Mouse (Mus musculus): ENCODE measurements around the gene Mcts2.
A peak's percentile ranks its signal among the peaks of the same experiment; 100 is the strongest.
"Not testable (repeated sequence)": the region's sequence is repeated elsewhere in the genome, so short reads cannot be mapped to it uniquely, and the experiment has no call there.

The Mcts2 gene

DNA sequence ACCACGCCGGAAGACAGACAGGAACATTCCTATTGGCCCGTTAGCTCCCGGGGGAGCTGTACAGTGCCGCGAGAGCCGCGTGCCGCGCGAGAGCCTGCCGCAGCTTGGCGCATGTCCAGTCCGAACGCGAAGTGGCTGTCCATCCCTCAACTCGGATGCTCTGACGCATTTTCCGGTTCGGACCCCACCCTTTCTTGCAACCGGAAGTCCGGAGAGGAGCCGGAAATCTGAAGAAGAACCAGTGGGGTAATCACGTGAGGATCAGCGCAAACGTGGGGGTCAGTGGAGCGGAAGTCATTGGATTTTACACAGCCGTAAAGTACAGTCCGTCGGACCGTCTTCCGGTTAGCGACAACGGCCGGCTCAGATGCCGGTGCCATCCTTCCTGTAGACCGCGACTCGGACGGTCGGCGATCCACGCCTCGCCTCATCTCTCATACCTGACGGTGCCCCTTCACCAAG, at the start of gene Mcts2:
Gene Mcts2 (plus strand): TSS at position 230 of the 462 bp plus-strand sequence.
- peak; percentile 93 for DNase-seq

DNA sequence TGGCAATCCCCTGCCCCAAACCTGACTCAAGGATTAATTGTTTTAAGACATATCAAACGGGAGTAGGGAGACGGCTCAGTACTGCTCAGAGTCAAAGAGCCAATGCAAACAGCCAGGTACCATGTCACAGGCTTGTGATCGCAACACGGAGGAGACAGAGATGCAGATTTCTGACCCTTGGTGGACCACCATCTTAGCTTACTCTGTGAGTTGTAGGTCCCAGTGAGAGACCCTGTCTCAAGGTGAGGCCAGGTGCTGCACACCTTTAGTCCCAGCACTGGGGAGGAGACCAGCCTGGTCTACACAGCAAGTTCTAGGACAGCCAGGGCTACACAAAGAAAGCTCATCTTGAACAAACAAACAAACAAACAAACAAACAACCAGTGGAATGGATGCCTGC, 49.5 kb upstream of the Mcts2 start:
- DNase-seq: no peak

DNA sequence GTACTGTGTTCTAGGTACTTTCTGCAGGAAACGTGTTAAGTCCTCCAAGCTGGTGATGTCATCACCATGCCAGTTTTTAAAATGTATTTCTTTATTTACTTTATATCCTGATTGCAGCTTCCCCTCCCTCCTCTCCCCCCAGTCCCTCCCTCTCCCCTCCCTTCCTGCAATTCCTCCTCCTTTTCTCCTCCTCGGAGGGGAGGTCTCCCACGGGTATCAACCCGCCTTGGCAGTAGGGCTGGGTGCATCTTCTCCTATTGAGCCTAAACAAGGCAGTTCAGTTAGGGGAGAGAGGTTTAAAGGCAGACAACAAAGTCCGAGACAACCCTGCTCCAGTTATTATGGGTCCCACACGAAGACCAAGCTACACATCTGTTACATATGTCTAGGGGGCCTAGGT, 48.0 kb upstream of the Mcts2 start:
- no peak for DNase-seq

DNA sequence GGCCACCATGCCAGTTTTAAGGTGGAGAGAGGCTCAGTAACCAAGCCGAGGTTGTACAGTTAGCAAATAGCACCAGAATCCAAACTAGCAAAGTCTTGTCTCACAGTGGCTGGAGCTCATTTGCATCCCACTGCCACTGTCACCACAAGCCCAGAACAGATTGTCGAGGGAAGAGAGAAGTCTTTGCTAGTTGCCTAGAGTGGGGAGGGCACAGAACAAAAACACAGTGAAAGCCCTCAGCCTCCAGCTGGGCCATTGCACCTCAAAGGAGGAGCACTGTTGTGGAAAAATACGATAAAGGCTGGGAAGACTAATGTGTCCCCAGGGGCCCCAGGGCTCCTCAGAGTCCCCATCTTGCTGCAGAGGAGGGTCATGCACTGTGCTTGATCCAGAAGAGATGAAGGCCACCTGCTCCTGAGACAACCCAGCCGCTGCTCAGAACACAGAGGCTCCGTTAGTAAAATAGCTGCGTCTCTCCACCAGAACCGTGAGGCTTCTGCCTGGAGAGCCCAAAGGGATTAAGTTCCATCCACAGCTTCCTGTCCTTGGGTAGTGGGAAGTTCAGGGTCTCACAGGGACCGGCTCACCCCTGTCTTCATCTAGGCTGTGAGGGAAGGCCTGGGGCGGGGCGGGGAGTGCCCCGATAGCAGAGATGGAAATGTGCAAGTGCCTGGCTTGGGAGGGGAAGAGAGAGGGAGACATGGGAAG, 47.3 kb upstream of the Mcts2 start:
- DNase-seq: no peak

DNA sequence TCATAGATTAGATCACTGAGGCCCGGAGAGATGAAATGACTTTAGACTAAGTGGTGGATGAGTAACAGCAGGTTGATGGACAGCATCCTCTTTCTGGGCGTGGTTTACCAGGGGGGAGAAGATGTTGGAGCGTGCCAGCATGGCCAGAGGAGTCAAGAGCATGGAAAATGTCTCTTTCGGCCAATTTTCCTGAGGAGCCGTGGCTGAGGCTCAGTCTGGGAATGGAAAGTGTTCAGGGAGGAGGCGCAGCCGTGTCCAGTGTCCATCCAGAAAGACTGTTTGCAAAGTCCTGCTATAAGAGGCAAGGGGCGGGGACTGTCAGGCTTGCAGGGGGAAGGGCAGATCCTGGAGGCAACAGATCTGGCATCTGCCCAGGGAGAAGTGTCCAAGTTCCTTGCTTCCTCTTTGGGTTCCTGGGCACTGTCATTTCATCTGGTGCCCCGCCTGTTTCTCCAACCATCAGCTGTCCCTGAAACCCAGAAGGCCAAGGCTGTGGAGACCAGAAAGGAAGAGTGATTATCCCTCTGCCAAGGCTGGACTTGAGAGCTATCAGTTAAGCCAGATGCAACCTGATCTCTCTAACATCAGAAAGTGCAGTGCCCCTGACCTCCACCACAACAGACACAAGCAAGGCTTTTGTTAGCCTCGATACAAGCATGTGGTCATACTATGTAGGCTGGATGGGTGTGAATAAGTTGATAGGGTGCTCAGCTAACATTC, 33.8 kb upstream of the Mcts2 start:
- DNase-seq: no peak

GRCm38 (mm10) chr2:152653874-152654715, 32.7 kb upstream of the Mcts2 start:
- peak; percentile 77 for DNase-seq

DNA sequence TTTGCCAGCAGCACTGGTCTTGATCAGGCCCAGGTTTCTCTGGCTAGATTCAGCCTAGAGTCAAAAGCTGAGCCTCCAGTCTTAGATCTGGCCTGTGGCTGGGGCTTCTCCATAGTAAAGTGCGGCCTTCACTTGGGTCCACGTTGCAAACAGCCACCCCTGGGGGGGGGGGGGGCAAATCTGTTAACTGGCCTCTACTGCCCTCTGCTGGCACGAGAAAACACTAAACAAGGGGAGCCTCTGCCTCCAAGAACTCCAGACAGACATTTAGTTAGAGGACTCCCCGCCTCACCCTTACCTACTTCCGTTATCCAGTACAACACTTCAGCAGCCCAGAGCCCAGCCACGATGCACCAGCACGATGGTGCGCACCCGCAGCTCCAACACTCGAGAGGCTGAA, 29.4 kb upstream of the Mcts2 start:
- DNase-seq: no peak

DNA sequence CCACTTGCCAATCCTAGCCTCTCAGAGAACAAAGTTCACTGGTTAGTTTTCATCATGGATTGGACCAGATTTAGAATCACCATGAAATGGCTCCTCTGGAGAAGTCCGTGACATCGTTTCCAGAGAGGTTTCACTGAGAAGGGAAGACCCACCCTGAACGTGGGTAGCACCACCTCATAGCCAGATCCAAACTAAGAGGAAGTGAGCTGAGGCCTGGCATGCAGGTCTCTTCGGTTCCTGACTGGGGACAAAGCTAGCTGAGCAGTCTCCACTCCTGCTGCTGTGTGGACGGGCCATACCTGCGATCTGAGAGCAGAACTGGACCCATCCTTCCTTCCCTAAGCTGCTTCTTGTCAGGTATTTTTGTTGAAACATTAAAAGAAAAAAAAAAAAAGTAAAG, 25.7 kb upstream of the Mcts2 start:
- DNase-seq: no peak

- not testable (repeated sequence) for DNase-seq
Observed at GRCm38 (mm10) chr2:152666191-152666590, 20.6 kb upstream of the Mcts2 start.

- peak; percentile 91 for DNase-seq
Observed at GRCm38 (mm10) chr2:152669256-152669638, 17.6 kb upstream of the Mcts2 start, which contains the start of gene H13. TSS of gene H13 (plus strand) at chr2:152669461.

GRCm38 (mm10) chr2:152669639-152670484, 17.0 kb upstream of the Mcts2 start:
- DNase-seq: peak; percentile 51

GRCm38 (mm10) chr2:152670983-152671641, 15.7 kb upstream of the Mcts2 start:
- peak; percentile 40 for DNase-seq

GRCm38 (mm10) chr2:152671642-152671999, 15.2 kb upstream of the Mcts2 start:
- DNase-seq: peak; percentile 46

- no peak for DNase-seq
Observed at GRCm38 (mm10) chr2:152672166-152672565, 14.7 kb upstream of the Mcts2 start.

GRCm38 (mm10) chr2:152674148-152674547, 12.7 kb upstream of the Mcts2 start:
- DNase-seq: no peak

- no peak for DNase-seq
Observed at GRCm38 (mm10) chr2:152675252-152675791, 11.5 kb upstream of the Mcts2 start.

DNA sequence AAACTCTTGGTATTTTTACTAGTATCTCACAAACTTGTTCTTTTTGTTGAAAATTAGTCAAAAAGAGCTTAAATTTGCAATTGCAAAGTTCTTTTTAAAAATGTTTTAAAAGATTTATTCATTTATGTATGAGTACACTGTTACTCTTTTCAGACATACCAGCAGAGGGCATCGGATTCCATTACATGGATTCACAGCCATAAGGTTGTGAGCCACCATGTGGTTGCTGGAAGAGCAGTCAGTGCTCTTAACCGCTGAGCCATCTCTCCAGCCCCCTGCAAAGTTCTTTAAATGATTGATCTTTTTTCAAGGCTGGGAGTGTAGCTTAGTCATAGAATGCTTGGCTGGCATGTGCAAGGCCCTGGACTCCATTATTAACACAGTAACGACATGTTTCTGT, 8.5 kb upstream of the Mcts2 start:
- no peak for DNase-seq

DNA sequence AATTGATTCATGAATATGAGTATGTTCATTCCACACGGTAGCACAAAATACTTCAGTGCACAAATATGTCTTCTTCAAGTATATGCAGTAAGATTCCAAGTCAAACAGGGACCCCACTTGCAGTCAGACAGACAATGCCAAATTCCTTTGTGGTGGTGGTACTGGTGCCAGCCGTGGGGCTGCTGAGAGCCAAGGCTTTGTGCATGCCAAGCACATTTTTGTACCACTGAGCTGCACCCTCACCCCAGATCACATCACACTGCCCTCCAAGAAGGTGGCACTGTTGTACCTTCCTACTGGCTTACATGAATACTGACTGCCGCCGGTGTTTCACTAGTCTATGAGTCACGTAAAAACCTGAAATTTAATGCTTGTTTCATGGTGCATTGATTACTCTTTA, 7.9 kb upstream of the Mcts2 start:
- no peak for DNase-seq

GRCm38 (mm10) chr2:152679701-152680355, 7.0 kb upstream of the Mcts2 start:
- DNase-seq: no peak

- DNase-seq: no peak
Observed at GRCm38 (mm10) chr2:152683086-152683485, 3.7 kb upstream of the Mcts2 start.

- DNase-seq: no peak
Observed at GRCm38 (mm10) chr2:152686399-152686798, 436 bp upstream of the Mcts2 start.
